Mouse (Mus musculus): ENCODE results near the gene Btf3.

The Btf3 gene

GRCm38 (mm10) chr13:98277501-98277900, 39.3 kb downstream of the Btf3 start:
- DNase-seq (ENCODE audit: low spot score in 2 of 2) = no peak

- no peak for DNase-seq (ENCODE audit: low spot score in 2 of 2)
Measured at GRCm38 (mm10) chr13:98276253-98276652, 40.6 kb downstream of the Btf3 start.

- no peak for DNase-seq (ENCODE audit: low spot score in 2 of 2)
Measured at GRCm38 (mm10) chr13:98275646-98276045, 41.2 kb downstream of the Btf3 start.

- no peak for DNase-seq (ENCODE audit: low spot score in 2 of 2)
Measured at GRCm38 (mm10) chr13:98274023-98274422, 42.8 kb downstream of the Btf3 start.

- DNase-seq (ENCODE audit: low spot score in 2 of 2) = no peak
Measured at GRCm38 (mm10) chr13:98264111-98264510, 52.7 kb downstream of the Btf3 start.

GRCm38 (mm10) chr13:98263458-98263987, 53.3 kb downstream of the Btf3 start:
- DNase-seq (ENCODE audit: low spot score in 2 of 2) = no peak

GRCm38 (mm10) chr13:98262636-98263457, 54.0 kb downstream of the Btf3 start, which contains the start of the genes Utp15 and Ankra2:
TSS of gene Utp15 (minus strand) at chr13:98263041.
TSS of gene Ankra2 (plus strand) at chr13:98263074.
- DNase-seq (ENCODE audit: low spot score in 2 of 2) = peak; percentile 99

Data from cerebellum, postnatal 4 days (tissue).